Mouse (Mus musculus) lung, adult 2 months (tissue): Measurements from ENCODE around the gene Phyh. TPM values are rescaled to one million over a fixed set of nuclear protein-coding genes. Genes with fewer than 3 reads are reported as not detected.

ENCODE experiments used
- DNase-seq: peaks from one replicate; pipeline ENCODE4 v3.0.0; 2022
- H3K4me1 ChIP-seq: fragments of 200-500 bp; 2 replicates; pipeline ENCODE4 v1.6.1; 2011; ENCODE audit warnings: low read length; ENCODE audit not compliant: control insufficient read depth, insufficient read depth
- H3K4me3 ChIP-seq: fragments of 200-500 bp; replicated peaks from 2 replicates; pipeline ENCODE3; 2011; ENCODE audit warnings: low read depth, mild to moderate bottlenecking, control low read depth, low read length; ENCODE audit errors: extremely low read depth
- CTCF ChIP-seq: fragments of 200-500 bp; IDR thresholded peaks from 2 replicates; pipeline ENCODE4 v1.5.1; 2011; ENCODE audit warnings: mild to moderate bottlenecking, low read length, control low read depth; ENCODE audit not compliant: insufficient read depth
- POLR2A ChIP-seq: fragments of 200-500 bp; IDR thresholded peaks from 2 replicates; pipeline ENCODE4 v1.6.1; 2011; ENCODE audit warnings: low read depth, mild to moderate bottlenecking, control low read depth, low read length, borderline replicate concordance; ENCODE audit errors: extremely low read depth
- WGBS: fragments of 180-500 bp; shearing (Covaris S2); methylation state at CpG from one replicate; pipeline ENCODE4 v1.1.7; 2018; 5-methylcytosine and 5-hydroxymethylcytosine counted together
- polyA plus RNA-seq: library from polyadenylated mRNA; depleted of rRNA; stranded (reverse); fragments of >200 nt; gene quantifications from 2 replicates; pipeline ENCODE4 v1.2.3, GENCODE M21; 2012; rRNA removed

Gene Phyh
- 31.7 and 49.5 TPM in 2 replicates for polyA plus RNA-seq

DNA sequence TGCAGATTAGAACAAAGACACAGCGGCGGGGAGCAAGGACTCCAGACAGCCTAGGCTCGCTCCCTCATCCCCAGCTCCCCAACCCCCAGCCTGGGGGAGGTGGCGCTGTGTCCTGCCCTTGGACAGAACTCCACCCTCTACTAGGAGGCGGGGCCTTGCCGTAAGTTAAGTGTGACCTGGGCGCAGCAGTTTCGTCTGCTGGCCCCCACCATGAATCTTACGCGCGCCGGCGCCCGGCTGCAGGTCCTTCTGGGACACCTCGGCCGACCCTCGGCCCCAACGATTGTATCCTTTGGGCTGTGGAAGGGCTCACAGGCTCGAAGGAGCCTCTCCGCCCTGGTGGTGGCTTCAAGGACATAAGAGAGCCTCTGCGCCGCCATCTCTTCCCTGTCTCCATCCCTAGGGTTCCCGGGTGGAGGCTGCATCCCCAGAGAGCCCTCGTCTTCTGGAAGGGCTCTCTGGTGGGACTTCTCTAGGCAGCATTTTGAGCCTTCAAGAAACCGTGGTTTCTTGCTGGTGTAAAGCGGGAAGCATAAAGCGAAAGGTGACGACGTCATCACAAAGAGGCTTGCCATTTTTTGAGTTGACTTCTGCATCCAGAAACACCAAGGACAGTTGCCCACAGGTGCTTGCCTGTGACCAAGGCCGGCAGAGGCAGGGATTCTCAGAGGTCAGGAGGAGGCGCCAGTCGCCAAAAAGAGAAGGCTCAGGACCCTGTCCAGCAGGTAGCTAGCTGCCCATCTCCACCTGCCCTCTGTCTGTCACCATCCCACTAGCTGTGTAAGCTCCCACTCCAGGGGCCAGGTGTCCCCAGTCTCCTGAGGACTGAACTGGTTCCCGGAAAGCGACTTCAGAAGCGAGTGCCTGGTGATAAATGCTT, at the start of gene Phyh:
Gene Phyh, plus strand, starts transcription at position 160 of the 880 bp plus-strand sequence.
- TF ChIP-seq CTCF = no peak
- TF ChIP-seq POLR2A = peak; percentile 72; the same call in 1 of the 2 replicates
- Histone ChIP-seq H3K4me1 (peaks cover 9% of the 10 kb centered on the region), H3K4me3 (peak within 1 kb of the TSS; percentile 94)
- 8% methylated on average over 35 of the region's 35 CpGs for WGBS
- peak; percentile 86 for DNase-seq

GRCm38 (mm10) chr2:4872740-4873139, 46.1 kb upstream of the Phyh start:
- WGBS = 46% methylated on average over 9 of the region's 9 CpGs
- no peak for DNase-seq
- no peak for TF ChIP-seq CTCF
- TF ChIP-seq POLR2A = no peak
- Histone ChIP-seq H3K4me3 (no peak overlapping the region), H3K4me1 (no peaks in the 10 kb centered on the region)

- DNase-seq = no peak
- Histone ChIP-seq H3K4me1 (no peaks in the 10 kb centered on the region), H3K4me3 (no peak overlapping the region)
- WGBS = 36% methylated on average over 6 of the region's 6 CpGs
- TF ChIP-seq POLR2A = no peak
- TF ChIP-seq CTCF = no peak
Measured at GRCm38 (mm10) chr2:4873331-4873730, 45.5 kb upstream of the Phyh start.

- H3K4me3 ChIP-seq = no peak overlapping the region
- H3K4me1 ChIP-seq = no peaks in the 10 kb centered on the region
- DNase-seq = no peak
- 38% methylated on average over 1 of the region's 1 CpGs for WGBS
- TF ChIP-seq CTCF (no peak), POLR2A (no peak)
Measured at GRCm38 (mm10) chr2:4875090-4875489, 43.7 kb upstream of the Phyh start.

- TF ChIP-seq POLR2A = no peak
- no peak for TF ChIP-seq CTCF
- H3K4me1 ChIP-seq = no peaks in the 10 kb centered on the region
- H3K4me3 ChIP-seq = no peak overlapping the region
- 51% methylated on average over 3 of the region's 3 CpGs for WGBS
- DNase-seq = no peak
Measured at GRCm38 (mm10) chr2:4876131-4876530, 42.7 kb upstream of the Phyh start.

- DNase-seq = peak; percentile 33
- TF ChIP-seq CTCF (no peak), POLR2A (no peak)
- Histone ChIP-seq H3K4me1 (no peaks in the 10 kb centered on the region), H3K4me3 (peak overlapping the region; percentile 73)
- WGBS = 4% methylated on average over 20 of the region's 20 CpGs
Measured at GRCm38 (mm10) chr2:4880737-4881349, 38.0 kb upstream of the Phyh start.

GRCm38 (mm10) chr2:4881350-4882248, 37.2 kb upstream of the Phyh start, which contains the start of gene Sephs1:
TSS of gene Sephs1 (plus strand) at chr2:4881564.
- TF ChIP-seq POLR2A (no peak), CTCF (no peak)
- Histone ChIP-seq H3K4me1 (no peaks in the 10 kb centered on the region), H3K4me3 (peak within 1 kb of the TSS; percentile 73)
- peak; percentile 73 for DNase-seq
- WGBS = under 1% methylated on average over 97 of the region's 115 CpGs

- Histone ChIP-seq H3K4me1 (no peaks in the 10 kb centered on the region), H3K4me3 (peak overlapping the region; percentile 73)
- peak; percentile 82 for DNase-seq
- TF ChIP-seq CTCF = no peak
- no peak for TF ChIP-seq POLR2A
- WGBS = under 1% methylated on average over 58 of the region's 63 CpGs
Measured at GRCm38 (mm10) chr2:4882249-4882791, 36.5 kb upstream of the Phyh start.

GRCm38 (mm10) chr2:4883009-4883704, 35.7 kb upstream of the Phyh start:
- no peak overlapping the region for H3K4me3 ChIP-seq
- TF ChIP-seq CTCF (no peak), POLR2A (no peak)
- no peak for DNase-seq
- H3K4me1 ChIP-seq = no peaks in the 10 kb centered on the region
- under 1% methylated on average over 18 of the region's 18 CpGs for WGBS
